Mouse (Mus musculus): ENCODE results near the gene Atp1b3. TPM values are rescaled to one million over a fixed set of nuclear protein-coding genes. Genes with fewer than 3 reads are reported as not detected.
"Not testable (repeated sequence)": the region's sequence is repeated elsewhere in the genome, so short reads cannot be mapped to it uniquely, and the experiment has no call there.

Gene Atp1b3
- polyA plus RNA-seq, 1 experiment from 2014 or later = 180 TPM

- WGBS = 84% methylated on average over 8 of the region's 8 CpGs
- no peak overlapping the region for H3K27ac ChIP-seq (replicated peaks)
- H3K36me3 ChIP-seq = no peaks in the 10 kb centered on the region
- no peak overlapping the region for H3K4me3 ChIP-seq
- no peak for ATAC-seq (ENCODE audit: low read depth)
- H3K4me1 ChIP-seq (replicated peaks) = 0 out of 2 replicates have a peak, but pooled peaks cover 14% of the 10 kb centered on the region
- H3K27me3 ChIP-seq = no peaks in the 10 kb centered on the region
- no peak overlapping the region for H3K4me2 ChIP-seq
- H3K9me3 ChIP-seq = no peaks in the 10 kb centered on the region
- H3K9ac ChIP-seq = no peak overlapping the region
These were observed 10.4 kb downstream of the Atp1b3 start for GRCm38 (mm10) chr9:96353799-96354198.

- Histone ChIP-seq H3K9ac (no peak overlapping the region), H3K27me3 (no peaks in the 10 kb centered on the region), H3K9me3 (no peaks in the 10 kb centered on the region), H3K4me3 (no peak overlapping the region), H3K4me2 (no peak overlapping the region), H3K27ac (replicated peaks) (no peak overlapping the region), H3K36me3 (no peaks in the 10 kb centered on the region), H3K4me1 (replicated peaks) (0 out of 2 replicates have a peak, but pooled peaks cover 10% of the 10 kb centered on the region)
- no peak for ATAC-seq (ENCODE audit: low read depth)
- 83% methylated on average over 12 of the region's 12 CpGs for WGBS
These were observed 11.0 kb downstream of the Atp1b3 start for GRCm38 (mm10) chr9:96353121-96353769.

GRCm38 (mm10) chr9:96351771-96352170 is 12.5 kb downstream of the Atp1b3 start:
- ATAC-seq (ENCODE audit: low read depth); H3K36me3 ChIP-seq: not testable (repeated sequence)
- 88% methylated on average over 6 of the region's 6 CpGs for WGBS

GRCm38 (mm10) chr9:96350476-96350875 is 13.8 kb downstream of the Atp1b3 start:
- H3K4me2 ChIP-seq = no peak overlapping the region
- WGBS = 59% methylated on average over 3 of the region's 3 CpGs
- H3K9ac ChIP-seq = no peak overlapping the region
- no peaks in the 10 kb centered on the region for H3K27me3 ChIP-seq
- no peak for ATAC-seq (ENCODE audit: low read depth)
- H3K36me3 ChIP-seq = no peaks in the 10 kb centered on the region
- H3K4me1 ChIP-seq (replicated peaks) = 0 out of 2 replicates have a peak, but pooled peaks cover 6% of the 10 kb centered on the region
- H3K27ac ChIP-seq (replicated peaks) = peak overlapping the region; percentile 20; the same call in 1 of the 2 replicates
- H3K9me3 ChIP-seq = no peaks in the 10 kb centered on the region
- H3K4me3 ChIP-seq = no peak overlapping the region

More at GRCm38 (mm10) chr9:96351771-96352170, 12.5 kb downstream of the Atp1b3 start:
- 0 out of 2 replicates have a peak, but pooled peaks cover 10% of the 10 kb centered on the region for H3K4me1 ChIP-seq (replicated peaks)
- not testable (repeated sequence) for H3K9me3 ChIP-seq; H3K4me2 ChIP-seq; H3K4me3 ChIP-seq; H3K27ac ChIP-seq (replicated peaks); H3K9ac ChIP-seq; H3K27me3 ChIP-seq

- peak; percentile 69; the same call in 1 of the 2 replicates for ATAC-seq (ENCODE audit: low read depth)
- peaks cover under 1% of the 10 kb centered on the region; the same call in 1 of the 2 replicates for H3K36me3 ChIP-seq
- no peak overlapping the region for H3K9ac ChIP-seq
- 42% methylated on average over 4 of the region's 4 CpGs for WGBS
- H3K4me2 ChIP-seq = no peak overlapping the region
- H3K27ac ChIP-seq (replicated peaks) = peak overlapping the region; percentile 20; the same call in 1 of the 2 replicates
- no peak overlapping the region for H3K4me3 ChIP-seq
- no peaks in the 10 kb centered on the region for H3K9me3 ChIP-seq
- H3K4me1 ChIP-seq (replicated peaks) = 0 out of 2 replicates have a peak, but pooled peaks cover 6% of the 10 kb centered on the region
- no peaks in the 10 kb centered on the region for H3K27me3 ChIP-seq
These were observed 14.2 kb downstream of the Atp1b3 start for GRCm38 (mm10) chr9:96350010-96350409.

- no peak for ATAC-seq (ENCODE audit: low read depth)
- Histone ChIP-seq H3K27me3 (no peaks in the 10 kb centered on the region), H3K36me3 (peaks cover 9% of the 10 kb centered on the region), H3K27ac (replicated peaks) (no peak overlapping the region), H3K4me1 (replicated peaks) (0 out of 2 replicates have a peak, but pooled peaks cover 2% of the 10 kb centered on the region), H3K9ac (no peak overlapping the region), H3K4me2 (no peak overlapping the region), H3K4me3 (no peak overlapping the region), H3K9me3 (no peaks in the 10 kb centered on the region)
- WGBS = 88% methylated on average over 5 of the region's 5 CpGs
These were observed 15.4 kb downstream of the Atp1b3 start for GRCm38 (mm10) chr9:96348885-96349284.

GRCm38 (mm10) chr9:96345750-96346149 is 18.5 kb downstream of the Atp1b3 start:
- H3K27me3 ChIP-seq = no peaks in the 10 kb centered on the region
- no peak overlapping the region for H3K4me3 ChIP-seq
- 92% methylated on average over 3 of the region's 3 CpGs for WGBS
- ATAC-seq (ENCODE audit: low read depth) = no peak
- H3K4me2 ChIP-seq = no peak overlapping the region
- no peaks in the 10 kb centered on the region for H3K4me1 ChIP-seq (replicated peaks)
- H3K27ac ChIP-seq (replicated peaks) = no peak overlapping the region
- H3K36me3 ChIP-seq = peaks cover 37% of the 10 kb centered on the region
- H3K9ac ChIP-seq = no peak overlapping the region
- no peaks in the 10 kb centered on the region for H3K9me3 ChIP-seq

- Histone ChIP-seq H3K9me3 (no peaks in the 10 kb centered on the region), H3K27ac (replicated peaks) (no peak overlapping the region), H3K36me3 (peaks cover 49% of the 10 kb centered on the region), H3K9ac (no peak overlapping the region), H3K27me3 (no peaks in the 10 kb centered on the region), H3K4me2 (no peak overlapping the region), H3K4me3 (no peak overlapping the region), H3K4me1 (replicated peaks) (no peaks in the 10 kb centered on the region)
- no peak for ATAC-seq (ENCODE audit: low read depth)
- 89% methylated on average over 5 of the region's 5 CpGs for WGBS
These were observed 33.1 kb downstream of the Atp1b3 start for GRCm38 (mm10) chr9:96331146-96331545.

GRCm38 (mm10) chr9:96328226-96328625 is 36.0 kb downstream of the Atp1b3 start:
- Histone ChIP-seq H3K9me3 (no peaks in the 10 kb centered on the region), H3K27ac (replicated peaks) (no peak overlapping the region), H3K36me3 (peaks cover 25% of the 10 kb centered on the region), H3K27me3 (no peaks in the 10 kb centered on the region), H3K4me3 (no peak overlapping the region), H3K4me1 (replicated peaks) (peaks cover 9% of the 10 kb centered on the region), H3K4me2 (no peak overlapping the region), H3K9ac (no peak overlapping the region)
- 93% methylated on average over 4 of the region's 4 CpGs for WGBS
- no peak for ATAC-seq (ENCODE audit: low read depth)

GRCm38 (mm10) chr9:96326496-96326923 is 37.7 kb downstream of the Atp1b3 start:
- peaks cover 11% of the 10 kb centered on the region; the same call in 1 of the 2 replicates for H3K36me3 ChIP-seq
- H3K27ac ChIP-seq (replicated peaks) = no peak overlapping the region
- peaks cover 9% of the 10 kb centered on the region for H3K4me1 ChIP-seq (replicated peaks)
- H3K4me3 ChIP-seq = no peak overlapping the region
- H3K27me3 ChIP-seq = no peaks in the 10 kb centered on the region
- no peak overlapping the region for H3K4me2 ChIP-seq
- no peak for ATAC-seq (ENCODE audit: low read depth)
- WGBS = 88% methylated on average over 6 of the region's 6 CpGs
- no peaks in the 10 kb centered on the region for H3K9me3 ChIP-seq
- H3K9ac ChIP-seq = no peak overlapping the region

- Histone ChIP-seq H3K4me2 (no peak overlapping the region), H3K4me3 (no peak overlapping the region), H3K36me3 (no peaks in the 10 kb centered on the region), H3K27me3 (no peaks in the 10 kb centered on the region), H3K9me3 (no peaks in the 10 kb centered on the region), H3K9ac (no peak overlapping the region), H3K27ac (replicated peaks) (no peak overlapping the region), H3K4me1 (replicated peaks) (peaks cover 9% of the 10 kb centered on the region)
- WGBS = 47% methylated on average over 4 of the region's 4 CpGs
- ATAC-seq (ENCODE audit: low read depth) = peak; percentile 74
These were observed 39.7 kb downstream of the Atp1b3 start for GRCm38 (mm10) chr9:96324502-96324901.

GRCm38 (mm10) chr9:96322411-96323152 is 41.7 kb downstream of the Atp1b3 start:
- Histone ChIP-seq H3K4me3 (no peak overlapping the region), H3K27me3 (no peaks in the 10 kb centered on the region), H3K27ac (replicated peaks) (no peak overlapping the region), H3K4me2 (no peak overlapping the region), H3K36me3 (peaks cover 16% of the 10 kb centered on the region), H3K4me1 (replicated peaks) (peaks cover 9% of the 10 kb centered on the region), H3K9me3 (no peaks in the 10 kb centered on the region), H3K9ac (no peak overlapping the region)
- WGBS = 89% methylated on average over 15 of the region's 15 CpGs
- no peak for ATAC-seq (ENCODE audit: low read depth)

Measured in neural tube, embryonic 13.5 days (tissue).